Mouse (Mus musculus) brain, adult 2 months (tissue): ENCODE data around the gene Tns4.

Experiments used
- DNase-seq: peaks from one replicate; pipeline ENCODE4 v3.0.0; 2011; ENCODE audit warnings: low read depth, low spot score

The Tns4 gene

DNA sequence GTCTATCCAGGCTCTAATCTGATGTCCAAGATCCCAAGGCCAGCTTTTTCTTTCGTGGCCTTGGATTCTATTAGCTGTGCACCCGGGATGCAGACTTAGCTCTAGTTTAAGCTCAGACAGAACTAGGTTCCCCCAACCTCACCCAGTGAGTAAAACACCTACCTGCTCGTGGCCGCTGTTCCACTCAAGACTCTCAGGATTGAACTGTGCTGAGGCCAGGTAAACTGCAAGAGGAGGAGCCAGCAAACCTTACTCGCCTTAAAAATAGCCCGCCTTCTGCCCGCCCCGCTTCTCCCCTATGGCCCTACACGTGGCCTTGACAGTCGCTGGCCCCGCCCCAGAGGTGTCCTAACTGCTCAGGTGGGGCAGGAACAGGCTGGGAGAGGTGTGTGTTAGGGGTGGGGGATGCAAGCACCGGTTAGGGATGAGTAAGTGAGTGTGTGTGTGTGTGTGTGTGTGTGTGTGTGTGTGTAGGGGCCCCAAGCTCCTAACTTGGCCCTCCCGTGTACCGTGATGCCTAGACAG lies at the start of gene Tns4:
Tns4 (minus strand) TSS at position 230 of the 525 bp plus-strand sequence.
- no peak for DNase-seq

DNA sequence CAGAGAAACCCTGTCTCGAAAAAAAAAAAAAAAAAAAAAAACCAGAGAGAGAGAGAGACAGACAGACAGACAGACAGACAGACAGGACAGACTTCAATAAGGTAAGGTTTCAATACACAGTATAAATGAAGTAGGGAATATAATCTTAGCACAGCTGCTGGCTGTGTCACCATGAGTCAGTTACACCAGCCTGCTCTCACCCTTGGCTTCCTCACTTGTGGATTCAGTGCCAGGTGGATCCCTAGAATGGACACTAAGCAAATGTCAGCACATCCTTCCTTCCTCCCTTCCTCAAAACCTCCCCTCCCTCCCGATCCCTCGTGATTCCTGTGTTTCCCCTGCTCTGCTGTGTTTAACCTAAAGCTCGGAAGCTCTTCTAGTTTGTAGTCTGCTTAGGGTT lies 48.3 kb upstream of the Tns4 start:
- no peak for DNase-seq

DNA sequence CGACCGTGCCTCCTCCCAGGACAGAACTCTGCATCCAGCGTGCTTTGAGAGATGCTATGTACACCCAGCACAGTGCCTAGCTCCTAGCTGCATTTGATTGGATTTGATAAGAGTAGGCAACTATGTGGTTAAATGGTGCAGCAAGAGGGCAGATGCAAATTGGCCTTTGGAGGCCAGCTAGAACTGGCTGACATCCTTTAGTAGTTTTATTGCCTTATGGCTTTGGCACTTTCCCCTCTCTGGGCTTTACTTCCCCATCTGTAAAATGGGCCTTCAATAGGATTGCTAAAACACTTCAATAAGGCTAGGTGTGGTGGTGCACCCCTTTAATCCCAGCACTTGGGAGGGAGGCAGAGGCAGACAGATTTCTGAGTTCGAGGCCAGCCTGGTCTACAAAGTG lies 47.9 kb upstream of the Tns4 start:
- DNase-seq: no peak

DNA sequence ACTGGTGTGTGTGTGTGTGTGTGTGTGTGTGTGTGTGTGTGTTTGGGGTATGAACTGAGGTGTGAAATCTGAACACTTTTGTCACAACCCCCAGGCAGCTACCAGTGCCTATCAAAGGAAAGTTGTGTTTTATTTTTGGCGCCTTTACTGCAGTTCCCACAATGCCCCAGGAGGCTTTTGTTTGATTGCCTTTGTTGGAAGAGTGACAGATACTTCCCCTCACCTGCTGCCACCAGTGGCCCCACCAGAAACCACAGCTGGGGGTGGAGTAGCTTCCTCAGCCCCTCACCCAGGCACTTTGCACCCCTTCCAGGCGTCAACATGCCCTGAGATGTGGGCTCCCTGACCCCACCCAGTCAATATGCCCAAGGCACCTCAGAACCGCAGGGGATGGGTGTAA lies 47.3 kb upstream of the Tns4 start:
- no peak for DNase-seq

DNA sequence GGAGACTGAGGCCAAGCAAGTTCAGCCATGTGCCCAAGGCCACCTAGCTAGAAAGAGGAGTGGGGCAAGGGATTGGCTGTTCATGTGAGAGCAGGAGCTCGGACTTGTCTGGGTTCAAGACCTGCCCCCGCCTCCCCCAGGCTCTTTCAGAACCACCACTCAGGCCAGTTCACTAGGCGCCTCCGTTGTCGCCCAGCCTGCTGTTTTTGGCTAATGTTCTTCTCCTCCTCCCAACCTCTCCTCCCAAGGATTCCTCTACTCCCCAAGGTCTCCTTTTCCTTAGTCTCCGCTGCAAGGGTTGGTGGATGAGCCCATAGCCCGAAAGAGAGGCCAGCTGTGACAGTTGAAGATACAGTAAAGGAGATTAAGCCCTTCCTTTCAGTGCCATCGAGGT lies 45.9 kb upstream of the Tns4 start:
- no peak for DNase-seq

DNA sequence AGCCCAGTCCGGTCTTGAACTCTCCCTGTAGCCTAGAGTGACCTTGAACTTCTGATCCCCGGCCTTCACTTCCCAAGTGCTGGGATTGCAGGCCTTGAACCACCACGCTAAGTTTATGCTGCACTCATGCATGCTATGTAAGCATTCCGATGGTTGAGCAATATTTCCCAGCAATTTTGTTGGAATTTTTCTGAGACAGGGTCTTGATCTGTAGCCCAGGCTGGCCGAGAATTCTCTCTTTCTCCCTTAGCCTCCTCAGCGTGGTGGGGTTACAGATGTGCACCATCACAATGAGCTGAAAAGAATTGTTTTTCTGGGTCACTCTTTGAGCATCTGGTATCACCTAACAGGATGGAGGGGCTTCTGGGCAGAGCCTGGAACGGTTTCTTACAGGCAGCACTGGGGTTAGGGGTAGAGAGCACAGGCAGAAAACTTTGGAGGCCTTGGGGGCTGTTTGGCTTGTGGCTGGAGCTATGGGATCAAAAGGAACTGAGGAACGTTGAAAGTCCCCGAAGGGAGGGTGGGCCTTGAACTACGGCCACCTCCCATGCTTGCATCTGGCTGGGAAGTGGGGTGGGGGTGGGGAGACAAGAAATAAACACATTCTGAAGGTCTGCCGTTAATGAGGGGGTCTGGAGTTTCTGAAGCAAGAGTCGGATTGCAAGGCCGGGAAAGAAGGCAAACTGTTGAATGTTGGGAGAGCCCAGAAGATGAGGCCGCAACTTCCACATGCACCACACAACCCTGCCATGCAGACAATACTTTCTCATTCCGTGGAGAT lies 45.4 kb upstream of the Tns4 start:
- DNase-seq: no peak

DNA sequence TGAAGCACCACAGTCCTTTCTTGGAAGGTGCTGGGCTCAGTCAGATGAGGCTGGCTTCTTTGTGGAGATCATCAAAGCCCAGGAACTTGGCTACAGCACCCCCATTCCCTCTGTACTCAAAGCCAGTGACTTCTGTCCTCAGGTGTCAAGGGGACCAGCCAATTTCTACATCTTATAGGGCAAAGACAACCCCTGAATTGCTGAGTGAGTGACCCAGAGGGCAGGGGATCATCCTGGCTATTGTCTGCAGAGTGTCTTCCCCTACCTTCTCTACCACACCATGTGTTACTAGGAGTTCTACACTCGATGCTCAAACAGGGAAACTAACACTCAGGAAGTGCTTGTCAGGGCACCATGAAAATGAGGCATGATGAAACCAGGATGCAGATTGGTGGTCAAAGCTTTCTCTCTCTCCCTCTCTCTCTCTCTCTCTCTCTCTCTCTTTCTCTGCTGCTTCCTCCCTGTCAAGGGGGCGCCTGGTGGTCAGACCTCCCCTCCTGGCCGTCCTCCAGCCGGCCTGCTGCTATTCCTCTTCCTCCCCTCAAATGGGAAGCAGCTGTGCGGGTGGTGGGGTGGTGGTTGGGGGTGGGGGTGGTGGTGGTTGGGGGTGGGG lies 44.3 kb upstream of the Tns4 start:
- no peak for DNase-seq

DNA sequence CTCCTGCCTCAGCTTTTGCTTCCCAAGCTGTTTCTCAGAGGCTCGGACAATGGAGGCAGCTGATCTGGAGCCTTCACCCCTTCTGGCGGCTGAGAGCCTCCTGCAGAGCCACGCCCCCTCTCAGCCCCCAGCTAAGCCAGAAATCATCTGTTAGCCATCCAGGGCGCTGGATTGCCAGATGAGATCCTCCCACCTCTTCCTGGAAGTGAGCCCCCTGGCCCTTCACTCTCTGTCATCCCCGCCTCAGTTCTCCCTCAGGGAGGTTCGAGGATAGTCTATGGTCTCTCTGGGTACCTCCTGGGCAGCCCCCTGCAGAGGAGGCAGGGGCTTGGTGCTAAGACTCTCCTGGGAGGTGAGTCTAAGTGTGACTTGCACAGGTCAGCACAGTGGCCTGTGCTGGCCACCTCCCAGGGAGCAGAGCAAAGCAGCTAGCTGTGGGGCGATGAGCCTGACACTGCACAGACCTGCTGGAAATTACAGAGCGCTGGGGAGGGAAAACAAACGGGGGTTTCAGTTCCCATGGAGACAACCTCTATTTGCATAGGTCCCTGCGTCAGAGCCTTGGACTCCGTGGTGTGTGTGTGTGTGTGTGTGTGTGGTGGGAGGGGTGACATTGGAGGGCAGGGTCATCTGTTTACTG lies 43.1 kb upstream of the Tns4 start:
- DNase-seq: peak; percentile 23

DNA sequence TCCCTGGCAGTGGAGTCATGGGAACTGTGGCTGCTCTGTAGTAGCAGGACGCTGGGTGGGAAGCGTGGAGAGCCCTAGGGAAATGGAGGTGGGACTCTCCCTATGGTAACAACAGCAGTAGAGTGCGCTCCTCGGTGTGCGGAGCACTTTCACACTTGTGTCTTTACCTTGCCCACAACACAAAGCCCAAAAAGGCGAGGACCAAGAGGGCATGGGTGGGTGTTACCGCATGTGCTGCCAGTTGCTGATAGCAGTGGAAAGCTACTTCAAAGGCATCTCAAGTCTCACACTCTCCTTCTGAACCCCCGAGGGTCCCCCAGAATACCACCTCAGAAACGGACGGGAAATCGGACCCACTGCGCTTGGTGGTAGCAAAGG lies 42.3 kb upstream of the Tns4 start:
- DNase-seq: no peak

DNA sequence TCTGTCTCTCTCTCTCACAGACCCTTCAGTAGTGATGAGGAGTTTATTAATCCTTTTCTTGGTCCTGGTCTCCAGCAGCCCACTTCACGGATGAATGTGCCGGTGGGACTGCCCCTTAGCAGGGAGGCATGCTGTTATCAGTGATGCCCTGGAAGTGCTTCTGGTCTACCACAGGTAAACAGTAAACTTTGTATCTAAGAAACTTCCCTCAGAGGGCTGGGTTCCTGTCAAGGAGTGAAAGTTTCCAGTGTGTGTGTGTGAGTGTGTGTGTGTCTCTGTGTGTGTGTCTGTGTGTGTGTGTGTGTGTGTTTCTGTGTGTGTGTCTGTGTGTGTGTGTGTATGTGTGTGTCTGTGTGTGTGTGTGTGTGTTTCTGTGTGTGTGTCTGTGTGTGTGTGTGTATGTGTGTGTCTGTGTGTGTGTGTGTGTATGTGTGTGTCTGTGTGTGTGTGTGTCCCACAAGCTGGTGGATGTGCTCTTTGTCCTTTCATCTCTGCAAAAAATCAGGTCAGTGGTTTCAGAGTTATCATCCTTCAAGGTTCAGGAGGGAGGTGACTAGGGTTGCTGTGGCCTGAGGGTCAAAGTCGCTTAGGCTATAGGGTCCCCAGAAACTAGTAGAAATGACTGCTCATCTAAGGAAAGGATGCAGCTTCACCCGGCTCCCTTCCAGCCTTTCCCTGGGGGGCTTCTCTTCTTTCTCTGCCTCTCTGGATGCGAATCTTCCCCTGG lies 41.8 kb upstream of the Tns4 start:
- DNase-seq: no peak

DNA sequence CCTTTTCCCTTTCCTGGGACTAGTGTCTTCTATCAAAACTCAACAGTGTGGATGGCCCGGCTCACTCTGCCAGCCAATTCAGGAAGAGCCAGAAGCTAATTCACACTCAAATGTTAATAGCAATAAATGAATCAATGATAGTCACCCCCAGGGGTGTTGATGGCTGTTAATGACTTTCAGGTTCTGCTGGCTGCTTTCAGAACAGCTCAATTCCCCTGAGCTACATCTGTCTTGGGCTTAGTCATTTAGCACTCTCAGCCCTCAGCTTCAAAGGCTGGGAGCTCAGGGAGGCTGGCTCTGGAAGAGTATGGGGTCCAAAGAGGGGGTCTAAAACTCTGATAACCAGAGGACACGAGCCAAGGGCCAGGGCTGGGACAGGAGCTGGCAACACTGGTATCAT lies 40.2 kb upstream of the Tns4 start:
- no peak for DNase-seq

DNA sequence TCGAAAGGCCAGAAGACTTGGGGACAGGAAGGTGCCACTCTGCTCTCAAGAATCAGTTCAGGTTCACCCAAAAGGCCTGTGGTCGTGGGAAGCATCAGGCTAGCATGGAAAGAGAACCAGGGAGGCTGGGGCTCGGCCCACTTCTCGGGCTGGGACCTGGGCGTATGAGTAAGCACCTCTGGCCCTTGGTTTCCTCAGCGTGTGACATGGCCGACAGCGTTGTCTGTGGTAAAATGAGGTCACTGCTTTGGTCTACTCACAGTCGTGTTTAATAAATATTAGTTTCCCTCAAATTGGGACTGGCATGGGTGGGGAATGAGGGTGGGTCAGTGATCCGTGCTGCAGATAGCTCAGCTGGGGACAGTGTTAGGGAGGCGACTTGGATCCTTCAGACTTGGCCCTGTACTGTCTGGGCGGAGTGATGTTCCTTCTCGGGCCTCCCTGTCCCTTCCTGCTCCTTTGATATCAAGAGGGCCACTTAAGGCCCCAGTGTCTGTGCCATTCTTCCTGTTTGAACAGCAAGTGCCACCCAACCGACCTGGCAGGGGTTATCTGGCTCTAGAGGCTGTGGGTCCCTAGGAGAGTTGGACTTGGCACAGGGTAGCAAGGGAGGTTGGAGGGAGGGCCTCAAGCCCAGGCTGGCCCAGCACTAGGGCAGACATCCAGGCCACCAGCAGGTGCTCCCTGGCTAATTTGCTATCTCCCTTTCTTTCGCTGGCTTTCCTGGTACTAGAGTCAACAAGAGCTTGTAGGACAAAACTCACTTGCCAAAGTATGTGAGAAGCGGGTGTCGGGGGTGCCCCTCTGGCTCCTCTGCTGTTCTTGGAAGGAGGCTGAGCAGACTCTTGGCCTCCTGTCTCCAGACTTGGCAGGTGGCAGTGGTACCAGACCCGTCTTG lies 38.9 kb upstream of the Tns4 start:
- DNase-seq: no peak

DNA sequence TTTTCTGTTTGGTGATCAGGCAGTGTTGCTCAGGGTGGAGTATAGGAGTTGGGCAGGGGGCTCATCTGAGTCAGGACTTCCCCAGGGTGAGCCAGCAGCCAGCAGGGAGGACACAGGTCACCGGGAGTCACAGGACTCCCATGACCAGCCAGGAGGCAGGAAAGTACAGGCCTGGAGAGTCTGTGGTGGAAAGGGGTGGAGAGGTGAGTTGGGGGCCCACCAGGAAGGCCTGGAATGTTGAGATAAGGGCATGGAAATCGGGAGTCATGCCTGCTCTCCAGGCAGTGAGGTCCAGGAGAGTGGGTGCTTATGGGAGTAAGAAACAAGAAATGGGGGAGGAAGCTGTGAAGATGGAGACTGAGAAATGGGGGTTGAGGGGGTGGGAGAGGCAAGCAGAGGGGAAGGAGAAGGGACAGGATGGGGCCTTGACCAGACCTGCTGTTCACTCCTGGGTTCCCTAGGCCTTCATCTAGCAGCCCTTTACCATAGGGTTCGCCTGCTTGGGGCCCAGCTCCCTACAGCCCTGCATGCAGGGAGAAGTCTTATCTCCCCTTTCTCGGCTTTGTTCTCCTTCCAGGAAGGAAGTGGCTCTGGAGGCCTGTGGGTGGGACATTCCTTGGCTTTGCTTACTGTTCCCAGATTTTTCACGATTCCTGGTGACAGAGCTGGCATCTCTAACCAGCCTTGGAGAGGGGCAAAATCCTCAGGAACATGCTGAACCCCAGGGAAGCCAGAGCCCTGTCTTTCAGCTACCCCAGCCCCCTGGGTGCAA lies 37.6 kb upstream of the Tns4 start:
- peak; percentile 78 for DNase-seq

DNA sequence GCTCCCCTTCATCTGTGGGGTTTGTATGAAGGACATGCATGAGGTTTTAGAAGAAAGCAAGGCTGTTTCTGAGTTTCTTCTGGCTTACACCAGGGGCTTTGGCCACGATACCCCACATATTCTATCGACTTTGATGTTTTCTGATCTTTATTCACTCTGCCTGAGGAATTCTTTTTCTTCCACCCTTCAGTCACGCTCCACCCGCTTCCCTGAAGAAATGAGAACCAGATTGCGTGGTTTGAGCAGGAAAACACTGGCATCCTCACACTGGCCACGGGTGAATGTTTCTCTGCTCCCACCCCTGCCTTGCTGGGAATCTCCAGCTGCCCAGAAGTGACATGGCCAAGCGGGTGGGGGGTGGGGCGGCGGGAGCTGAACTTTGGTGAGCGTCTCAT lies 35.5 kb upstream of the Tns4 start:
- peak; percentile 33 for DNase-seq

DNA sequence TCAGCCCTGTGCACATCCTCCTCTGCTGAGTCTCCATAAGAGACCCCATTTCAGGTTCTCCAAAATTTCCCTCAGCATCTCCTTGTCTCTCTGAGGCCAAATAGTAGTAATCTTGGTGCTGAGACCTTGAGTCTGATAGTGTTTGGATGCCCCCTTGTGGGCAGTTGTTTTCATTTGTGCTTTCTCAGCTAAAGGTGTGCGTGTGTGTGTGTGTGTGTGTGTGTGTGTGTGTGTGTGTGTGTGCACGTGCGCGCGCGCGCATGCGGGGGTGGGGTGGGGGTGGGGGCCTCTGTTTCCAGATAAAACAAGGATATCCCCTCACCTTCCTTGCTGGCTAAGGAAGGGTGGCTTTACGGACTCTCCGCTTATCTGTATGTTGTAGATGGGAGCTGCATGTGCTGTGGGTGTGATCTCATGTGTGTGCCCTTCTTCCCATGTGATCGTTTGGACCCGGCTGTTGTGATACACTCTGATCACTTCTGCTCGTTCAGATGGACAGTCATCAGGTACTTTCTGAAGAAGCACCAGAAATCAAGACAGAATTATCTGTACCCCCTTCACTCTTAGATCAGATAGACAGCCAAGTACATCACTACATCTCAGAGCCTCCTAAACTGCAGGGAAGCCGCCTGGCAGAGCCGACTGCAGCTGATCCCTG lies 35.0 kb upstream of the Tns4 start:
- DNase-seq: peak; percentile 83

DNA sequence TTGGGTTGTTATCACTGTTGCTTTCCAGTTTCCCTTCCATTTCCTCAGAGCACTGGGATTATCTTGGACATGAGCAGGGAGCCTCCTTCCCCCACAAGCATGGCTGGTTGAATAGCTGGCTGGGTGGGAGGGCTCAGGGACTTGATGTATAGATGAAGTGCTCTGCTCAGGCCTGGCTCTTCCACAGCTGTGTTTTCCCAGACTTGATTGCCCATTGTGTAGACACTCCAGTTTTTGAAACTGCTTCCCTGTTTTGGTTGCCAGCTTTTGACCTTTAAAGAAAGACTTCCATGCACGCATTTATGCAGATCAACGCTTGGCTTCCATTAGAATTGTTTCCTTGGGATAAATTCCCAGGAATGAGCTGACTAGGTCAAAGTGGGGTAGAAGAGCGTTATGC lies 33.6 kb upstream of the Tns4 start:
- peak; percentile 44 for DNase-seq

DNA sequence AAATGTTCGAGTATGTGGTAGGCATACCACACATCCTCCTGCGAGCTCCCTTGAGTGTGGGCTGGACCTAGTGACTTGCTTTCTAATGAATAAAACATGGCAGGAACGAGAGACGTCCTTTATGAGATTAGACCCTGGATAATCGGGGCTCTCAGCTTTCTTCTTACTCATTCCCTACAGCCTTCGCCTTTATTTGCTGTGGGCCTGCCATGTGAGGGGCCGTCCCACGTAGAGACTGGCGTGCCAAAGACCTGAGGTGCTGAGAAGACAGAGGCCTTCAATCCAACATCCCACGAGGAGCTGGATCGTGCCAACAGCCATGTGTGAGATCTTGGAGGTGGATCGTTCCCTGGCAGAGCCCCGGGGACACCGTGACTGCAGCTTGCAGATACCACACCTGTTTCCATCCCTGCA lies 32.1 kb upstream of the Tns4 start:
- DNase-seq: peak; percentile 82

DNA sequence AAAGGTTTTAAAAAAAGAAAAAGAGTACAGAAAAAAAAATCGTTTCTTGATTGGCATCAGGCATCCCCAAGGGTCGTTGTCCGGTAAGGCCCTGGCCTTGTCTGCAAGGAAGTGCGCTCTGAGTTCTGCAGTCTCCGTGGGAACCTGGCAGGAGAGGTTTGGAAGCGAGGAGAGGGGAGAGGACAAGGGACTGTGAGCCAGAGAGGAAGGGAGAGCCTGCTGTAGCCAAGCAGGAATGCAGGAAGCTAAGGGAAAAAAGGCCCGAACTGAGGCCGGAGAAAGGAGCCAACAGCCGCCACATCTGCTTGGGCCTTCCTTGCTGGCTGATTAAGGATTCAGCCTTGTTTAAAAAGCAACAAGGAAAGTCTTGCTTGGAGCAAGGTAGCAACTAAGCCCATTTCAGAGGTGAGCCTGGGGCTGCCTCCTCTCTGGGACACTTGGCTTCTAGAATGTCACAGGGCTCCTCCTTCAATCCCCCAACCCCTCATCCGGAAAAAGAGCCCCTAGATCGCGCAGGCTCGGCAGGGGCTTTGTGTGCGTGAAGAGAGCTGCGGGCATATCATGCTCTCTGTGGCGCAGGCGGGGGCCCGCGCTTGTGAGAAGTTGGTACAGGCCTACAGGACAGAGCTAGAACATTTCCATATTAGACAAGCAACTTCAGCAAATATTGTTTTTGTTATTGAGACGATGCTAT lies 31.6 kb upstream of the Tns4 start:
- DNase-seq: no peak

DNA sequence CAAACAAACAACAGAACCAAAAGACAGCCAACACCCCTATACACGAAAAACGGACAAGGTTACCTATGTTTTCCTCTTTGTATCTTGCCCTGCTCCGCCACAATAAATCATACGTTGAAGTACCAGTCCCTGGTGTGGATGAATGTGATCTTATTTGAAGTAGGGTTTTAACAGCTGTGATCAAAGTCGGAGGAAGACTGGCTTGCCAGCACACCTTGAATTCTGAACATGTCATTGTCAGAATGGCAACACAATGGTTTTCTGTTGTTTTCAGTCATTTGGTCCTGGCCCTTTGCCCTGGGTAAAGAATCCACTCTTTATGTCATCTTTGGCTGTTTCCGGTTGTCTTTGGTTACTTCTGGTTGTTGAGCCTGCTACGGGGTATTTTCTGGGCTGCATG lies 29.9 kb upstream of the Tns4 start:
- no peak for DNase-seq
